Mouse (Mus musculus): ENCODE measurements around the gene Znfx1. TPM values are rescaled to one million over a fixed set of nuclear protein-coding genes. Genes with fewer than 3 reads are reported as not detected.

Gene Znfx1
- 8.0 and 9.4 TPM in 2 replicates for polyA plus RNA-seq (2012; rRNA removed)

DNA sequence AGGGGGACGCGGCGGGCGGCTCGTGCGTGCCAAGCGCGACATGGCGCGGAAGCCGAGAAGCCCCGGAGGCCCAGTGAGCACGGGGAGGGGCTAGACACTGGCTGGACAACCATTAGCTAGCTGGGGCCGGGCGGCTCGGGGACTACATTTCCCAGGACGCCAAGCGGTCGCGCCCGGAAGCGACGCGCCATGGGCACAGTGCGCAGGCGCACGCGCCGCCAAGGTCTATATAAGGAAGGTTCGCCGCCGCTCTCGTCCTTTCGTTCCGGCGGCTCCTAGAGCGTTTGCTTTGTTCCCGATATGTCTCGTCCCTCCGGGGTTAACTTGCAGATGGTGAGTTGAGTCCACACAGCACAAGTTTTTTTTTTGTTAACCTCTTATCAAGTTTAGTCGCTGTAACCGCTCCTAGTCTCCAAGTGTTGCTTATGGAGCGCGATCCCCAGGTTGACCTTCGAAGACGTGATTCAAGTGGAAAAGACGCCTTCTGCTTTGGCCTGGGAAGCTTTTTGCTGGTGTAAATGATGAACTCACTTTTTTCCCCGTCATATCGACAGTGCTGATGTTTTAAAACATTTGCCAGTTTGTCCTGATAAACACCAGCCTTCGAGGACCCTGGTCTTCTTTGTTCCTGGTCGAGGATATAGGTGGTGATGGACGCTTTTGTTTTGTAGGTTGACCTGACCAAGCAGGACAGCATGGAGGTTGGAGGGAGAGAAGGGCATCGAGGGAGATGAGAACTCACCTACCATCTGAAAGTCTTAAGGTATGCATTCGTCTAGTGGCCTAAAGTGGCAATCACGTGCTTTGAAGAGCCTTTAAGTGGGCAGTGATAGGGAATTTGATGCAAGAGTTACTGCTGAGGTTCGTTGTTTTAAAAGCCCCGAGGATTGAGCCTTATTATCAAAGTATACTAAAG lies at the start of gene Znfx1:
Znfx1 (minus strand) TSS at position 51 of the 916 bp plus-strand sequence.

DNA sequence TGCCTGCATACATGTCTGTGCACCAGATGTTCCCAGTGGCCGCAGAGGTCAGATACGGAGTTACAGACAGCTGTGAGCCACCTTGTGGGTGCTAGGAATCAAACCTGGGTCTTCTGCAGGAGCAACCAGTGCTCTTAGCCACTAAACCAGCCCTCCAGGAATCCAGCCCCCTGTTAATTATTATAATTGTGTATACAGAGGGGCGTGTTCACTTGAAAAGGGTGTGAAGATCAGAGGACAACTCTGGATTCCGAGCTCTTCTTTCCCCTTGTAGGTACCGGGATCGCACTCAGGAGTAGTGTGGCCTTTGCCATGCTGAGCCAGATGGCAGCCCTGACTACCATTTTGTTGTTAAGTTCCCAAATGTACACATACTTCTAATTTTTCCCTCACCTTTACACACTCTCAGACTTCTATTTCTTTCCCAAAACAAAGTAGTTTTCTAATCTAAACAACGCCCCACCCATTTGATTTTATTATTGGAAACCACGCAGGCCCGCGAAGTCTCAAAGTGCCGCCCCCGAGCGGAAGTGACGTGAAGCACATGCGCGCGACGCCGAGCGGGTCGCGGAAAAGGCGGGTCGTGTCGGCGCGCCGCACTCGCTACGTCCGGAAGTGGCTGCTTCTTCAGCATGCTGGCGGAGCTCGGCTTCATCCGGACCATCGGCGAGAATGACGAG lies 48.0 kb downstream of the Znfx1 start, which contains the start of gene Ddx27:
Ddx27 (plus strand) TSS at position 492 of the 680 bp plus-strand sequence.

DNA sequence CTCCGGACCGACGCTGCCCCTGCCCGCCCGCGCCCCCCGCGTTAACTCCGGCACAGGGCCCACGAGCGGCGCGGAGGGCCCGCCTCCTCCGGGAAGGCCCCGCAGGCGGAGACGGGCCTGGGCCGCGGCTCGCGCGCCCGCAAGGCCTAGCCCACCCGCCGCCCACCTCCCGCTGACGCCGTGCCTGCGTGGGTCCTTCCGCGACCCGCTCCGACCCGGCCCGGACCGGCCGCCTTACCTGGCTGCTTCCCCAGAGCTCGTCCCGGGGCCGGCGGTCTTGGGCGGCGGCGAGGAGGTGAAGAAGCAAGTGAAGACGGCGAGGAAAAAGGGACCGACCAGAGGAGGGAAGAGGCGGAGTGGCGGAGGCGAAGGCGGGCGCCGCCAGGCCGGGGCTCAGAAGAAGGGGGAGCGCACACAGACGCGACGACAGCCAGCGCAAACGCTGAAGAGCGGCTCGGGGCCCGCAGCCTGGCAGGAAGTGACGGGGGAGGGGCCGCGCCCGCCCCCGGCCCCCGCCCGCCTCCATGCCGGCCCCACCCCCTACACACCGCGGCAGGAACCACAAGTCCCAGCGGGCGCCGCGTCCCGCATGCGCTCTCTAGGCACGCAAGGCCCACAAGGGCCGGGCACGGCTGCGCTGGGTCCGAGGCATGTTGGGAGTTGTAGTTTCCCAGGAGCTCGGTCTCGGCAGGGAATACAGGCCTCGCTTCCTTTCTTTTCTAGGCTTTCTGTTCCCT lies 66.9 kb downstream of the Znfx1 start, which contains the start of gene Stau1:
Stau1 (minus strand) TSS at position 504 of the 737 bp plus-strand sequence.

Other genes starting within 250 kb of the Znfx1 start
- gene Cse1l, start 157.0 kb downstream of the Znfx1 start, polyA plus RNA-seq (2012; rRNA removed): 70.6 and 127 TPM in 2 replicates
- 58.0 and 66.3 TPM in 2 replicates for gene Stau1, start 66.7 kb downstream of the Znfx1 start, polyA plus RNA-seq (2012; rRNA removed)
- 48.7 and 69.8 TPM in 2 replicates for gene Ddx27, start 47.8 kb downstream of the Znfx1 start, polyA plus RNA-seq (2012; rRNA removed)
- gene Kcnb1, start 127.1 kb upstream of the Znfx1 start, polyA plus RNA-seq (2012; rRNA removed): 1.9 and 2.1 TPM in 2 replicates
- 6.7 and 13.8 TPM in 2 replicates for gene Ptgis, start 177.6 kb upstream of the Znfx1 start, polyA plus RNA-seq (2012; rRNA removed)

Measured in central nervous system, embryonic 11.5 days (tissue).